Mouse (Mus musculus) embryonic fibroblast, embryonic 13.5 days (primary cell): ENCODE data around the gene N4bp2l2. TPM values are rescaled to one million over a fixed set of nuclear protein-coding genes. Genes with fewer than 3 reads are reported as not detected.

Experiments used
- H3K27ac ChIP-seq: 2 replicates; pipeline ENCODE4 v1.5.1; 2012; ENCODE audit warnings: low read length, control low read depth, inconsistent platforms; ENCODE audit not compliant: insufficient read depth
- H3K4me1 ChIP-seq: 2 replicates; pipeline ENCODE4 v1.6.1; 2011; ENCODE audit warnings: low read length; ENCODE audit not compliant: control insufficient read depth, insufficient read depth
- H3K4me3 ChIP-seq: 2 replicates; pipeline ENCODE4 v1.5.1; 2011; ENCODE audit warnings: mild to moderate bottlenecking, control low read depth, low read length; ENCODE audit not compliant: insufficient read depth
- CTCF ChIP-seq: IDR thresholded peaks from 2 replicates; pipeline ENCODE4 v1.5.1; 2011; ENCODE audit warnings: mild to moderate bottlenecking, control low read depth, low read length, moderate library complexity, borderline replicate concordance; ENCODE audit not compliant: insufficient read depth
- POLR2A ChIP-seq: IDR thresholded peaks from 2 replicates; pipeline ENCODE4 v1.6.1; 2011; ENCODE audit warnings: low read depth, mild to moderate bottlenecking, control low read depth, low read length, moderate library complexity
- polyA plus RNA-seq: library from polyadenylated mRNA; stranded (reverse); fragments of >200 nt; gene quantifications from 2 replicates; pipeline ENCODE4 v1.2.4, GENCODE M21; 2011; ENCODE audit warnings: low read depth; ENCODE audit not compliant: missing spikeins, insufficient read length

The N4bp2l2 gene
- polyA plus RNA-seq, 1 experiment, result 100.0 TPM

- TF ChIP-seq CTCF (no peak), POLR2A (no peak)
- Histone ChIP-seq H3K4me3 (no peak overlapping the region), H3K27ac (no peak overlapping the region), H3K4me1 (no peaks in the 10 kb centered on the region)
These were observed 95.3 kb downstream of the N4bp2l2 start for GRCm38 (mm10) chr5:150570496-150571219.

GRCm38 (mm10) chr5:150566971-150567370 lies 99.0 kb downstream of the N4bp2l2 start:
- Histone ChIP-seq H3K4me1 (no peaks in the 10 kb centered on the region), H3K4me3 (no peak overlapping the region), H3K27ac (no peak overlapping the region)
- no peak for TF ChIP-seq POLR2A
- no peak for TF ChIP-seq CTCF

DNA sequence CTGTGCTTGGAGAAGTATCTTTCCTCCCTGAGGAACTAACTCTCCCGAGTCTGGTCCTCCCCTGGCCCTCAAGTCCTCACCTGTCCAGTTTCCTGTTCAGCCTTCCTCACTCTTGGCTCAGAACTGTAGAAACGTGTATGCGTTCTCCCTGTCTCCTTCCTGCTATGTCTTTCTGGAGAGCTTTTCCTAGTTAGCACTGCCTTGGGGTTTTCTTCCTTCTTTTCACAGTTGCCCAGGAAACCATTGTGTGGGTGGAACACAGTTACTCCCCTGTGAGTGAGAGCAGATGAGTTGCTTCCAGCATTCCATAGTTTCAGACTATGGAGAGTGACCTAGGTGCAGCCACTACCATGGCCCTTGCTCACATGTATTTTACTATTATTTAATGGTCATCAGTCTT lies 99.8 kb downstream of the N4bp2l2 start:
- no peaks in the 10 kb centered on the region for H3K4me1 ChIP-seq
- no peak overlapping the region for H3K27ac ChIP-seq
- TF ChIP-seq CTCF, result no peak
- no peak for TF ChIP-seq POLR2A
- H3K4me3 ChIP-seq, result no peak overlapping the region

DNA sequence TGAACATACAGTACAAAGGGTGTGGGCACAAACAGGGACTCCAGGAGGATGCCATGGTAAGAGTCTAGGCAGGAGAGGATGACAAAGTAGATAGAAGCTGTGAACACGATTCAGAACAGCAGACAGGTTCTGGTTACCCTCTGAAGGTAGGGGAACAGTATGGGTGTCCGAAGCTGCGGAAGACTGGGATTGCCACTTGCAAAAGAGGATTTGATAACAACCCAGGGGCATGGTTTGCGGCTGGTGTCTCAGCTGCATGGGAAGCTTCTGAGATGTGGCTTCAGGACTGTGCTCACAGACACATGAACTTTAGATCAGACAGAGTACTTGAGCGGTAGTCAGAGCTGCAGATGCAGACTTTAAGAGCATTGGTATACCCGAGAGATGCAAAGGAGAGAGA lies 101.6 kb downstream of the N4bp2l2 start:
- no peak for TF ChIP-seq CTCF
- TF ChIP-seq POLR2A, result no peak
- Histone ChIP-seq H3K4me1 (no peaks in the 10 kb centered on the region), H3K4me3 (no peak overlapping the region), H3K27ac (no peak overlapping the region)

DNA sequence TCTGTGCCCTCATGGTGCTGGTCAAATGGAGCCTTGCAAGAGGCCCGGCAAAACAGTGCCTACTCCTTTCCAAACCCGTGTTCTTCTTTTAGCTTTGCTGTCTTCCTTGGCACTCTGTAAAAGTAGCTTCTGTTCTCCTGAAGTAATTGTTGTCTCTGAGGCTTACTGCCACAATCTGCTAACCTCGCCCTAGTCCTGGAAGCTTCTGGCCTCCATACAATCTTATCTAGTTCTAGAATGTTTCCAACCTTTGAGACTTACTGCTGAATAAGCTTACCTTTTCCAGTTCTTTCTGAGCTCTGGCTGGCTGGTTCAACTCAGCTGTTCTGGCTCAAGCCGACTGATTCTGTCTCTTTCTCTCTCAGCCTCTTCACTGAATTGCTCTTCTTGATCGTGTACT lies 104.2 kb downstream of the N4bp2l2 start:
- no peak for TF ChIP-seq CTCF
- TF ChIP-seq POLR2A, result no peak
- Histone ChIP-seq H3K4me1 (no peaks in the 10 kb centered on the region), H3K4me3 (no peak overlapping the region), H3K27ac (no peak overlapping the region)

DNA sequence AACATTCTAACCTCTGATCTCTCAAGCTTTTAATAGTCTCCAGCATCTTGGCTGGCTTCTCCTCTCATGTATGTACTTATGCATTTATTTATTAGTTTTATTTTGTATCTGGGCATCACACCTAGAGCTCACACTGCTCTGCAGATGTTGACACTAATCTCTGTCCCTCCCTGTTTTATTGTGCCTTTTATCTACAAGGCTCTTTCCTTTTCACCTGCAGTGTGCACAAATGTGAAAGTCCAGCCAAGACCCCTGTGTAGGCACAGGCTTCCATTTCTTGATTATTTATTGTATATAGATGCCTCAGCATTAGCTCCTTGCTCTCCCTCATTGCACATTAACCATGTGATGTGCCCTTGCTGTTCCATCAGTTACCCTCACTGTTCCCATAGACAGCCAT lies 104.6 kb downstream of the N4bp2l2 start:
- no peak for TF ChIP-seq POLR2A
- no peak for TF ChIP-seq CTCF
- Histone ChIP-seq H3K27ac (no peak overlapping the region), H3K4me1 (no peaks in the 10 kb centered on the region), H3K4me3 (no peak overlapping the region)

DNA sequence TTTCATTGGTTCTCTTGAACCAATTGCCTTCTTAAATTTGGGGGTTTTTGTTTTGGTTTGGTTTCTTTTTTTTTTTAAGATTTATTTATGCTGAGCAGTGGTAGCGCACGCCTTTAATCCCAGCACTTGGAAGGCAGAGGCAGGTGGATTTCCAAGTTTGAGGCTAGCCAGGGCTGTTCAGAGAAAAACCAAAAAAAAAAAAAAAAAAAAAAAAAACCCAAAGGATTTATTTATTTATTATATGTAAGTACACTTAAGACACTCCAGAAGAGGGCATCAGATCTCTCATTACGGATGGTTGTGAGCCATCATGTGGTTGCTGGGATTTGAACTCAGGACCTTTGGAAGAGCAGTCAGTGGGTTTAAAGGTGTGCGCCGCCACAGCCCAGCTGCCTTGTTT lies 105.1 kb downstream of the N4bp2l2 start:
- no peaks in the 10 kb centered on the region for H3K4me1 ChIP-seq
- H3K27ac ChIP-seq, result no peak overlapping the region
- no peak overlapping the region for H3K4me3 ChIP-seq
- TF ChIP-seq POLR2A, result no peak

DNA sequence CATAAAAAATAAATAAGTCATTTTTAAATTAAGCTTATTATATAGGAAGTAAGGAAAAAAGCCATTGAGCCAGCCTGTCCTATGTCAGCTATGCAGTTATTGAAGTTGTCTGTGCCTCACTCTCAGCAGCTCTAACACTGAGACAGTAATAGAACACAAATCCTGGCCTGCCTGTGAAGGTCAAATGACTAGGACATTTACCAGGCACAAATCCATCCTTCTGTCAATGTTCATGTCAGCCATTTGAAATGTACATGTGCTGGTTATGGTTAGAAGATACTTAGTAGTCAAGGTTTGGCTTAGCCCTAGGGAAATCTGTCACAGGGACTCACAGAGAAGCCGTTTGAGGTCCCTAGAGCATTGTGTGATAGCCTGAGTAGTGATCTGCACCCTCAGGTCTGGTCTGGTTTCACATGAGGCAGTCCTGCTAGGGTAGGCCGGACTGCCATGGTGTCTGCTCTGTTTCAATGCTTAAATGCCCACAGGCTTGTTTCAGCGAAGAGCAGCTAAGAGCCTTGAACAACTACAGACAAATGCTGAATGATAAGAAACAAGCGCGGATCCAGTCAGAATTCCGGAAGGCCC lies 106.4 kb downstream of the N4bp2l2 start:
- no peaks in the 10 kb centered on the region for H3K4me1 ChIP-seq
- no peak for TF ChIP-seq POLR2A
- no peak for TF ChIP-seq CTCF
- H3K4me3 ChIP-seq, result no peak overlapping the region
- no peak overlapping the region for H3K27ac ChIP-seq

Other genes starting within 250 kb of the N4bp2l2 start
- gene Zar1l, start 148.0 kb downstream of the N4bp2l2 start, polyA plus RNA-seq, result not detected in 2 replicates
- 11.3 and 16.9 TPM in 2 replicates for gene Brca2, start 143.6 kb downstream of the N4bp2l2 start, polyA plus RNA-seq
- 0.86 and 1.1 TPM in 2 replicates for gene N4bp2l1, start 69.0 kb downstream of the N4bp2l2 start, polyA plus RNA-seq
- 38.0 and 50.7 TPM in 2 replicates for gene Pds5b, start 7.6 kb upstream of the N4bp2l2 start, polyA plus RNA-seq